Mouse (Mus musculus): ENCODE measurements at regions not wholly inside any gene's neighbourhood (a gene's known extent, or its start where the extent isn't known, plus 50 kb on each side); places are given as distances from the start of the nearest gene placed in this dataset.

- TF ChIP-seq CTCF (IDR thresholded peaks at IDR 0.05; ENCODE audit: low read depth) (no peak), EP300 (IDR thresholded peaks at IDR 0.05; ENCODE audit: low read depth) (no peak)
Measured at GRCm38 (mm10) chr4:54791217-54791742, 153.6 kb upstream of the Zfp462 start.

Measured in liver, postnatal 0 days (tissue).